15 mouse cellular contexts compared by ENCODE assay signal in the genomic region with DNA sequence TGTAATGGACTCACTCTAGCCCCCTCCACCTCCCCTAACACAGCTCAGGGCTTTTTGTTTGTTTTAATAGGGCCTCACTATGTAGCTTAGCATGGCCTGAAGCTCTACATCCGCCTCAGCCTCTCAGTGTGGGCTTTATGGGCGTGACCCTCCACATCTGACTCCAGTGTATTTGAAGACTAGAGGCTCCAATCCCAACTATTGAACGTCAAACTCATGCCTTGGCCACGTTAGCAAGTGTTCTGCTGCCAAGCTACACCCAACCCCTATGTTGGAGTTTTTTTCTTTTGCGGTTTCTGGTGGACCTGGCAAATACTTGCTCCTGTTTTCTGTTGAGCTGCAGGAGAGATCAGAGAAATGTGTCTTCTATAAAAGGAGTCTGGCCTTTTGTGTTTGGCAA. TPM values are rescaled to one million over a fixed set of nuclear protein-coding genes. Genes with fewer than 3 reads are reported as not detected.
"Had no signal": no experiment of that assay in that cellular context is flagged by ENCODE, and none has a peak within 500 bp of the region (broad histone marks: within the 10 kb centered on the region; RNA-seq: fewer than 3 reads in every experiment).

No protein-coding gene starts in this region.

- H3K27ac ChIP-seq: liver, embryonic 15.5 days; midbrain, embryonic 13.5 days; neural tube, embryonic 13.5 days had no signal

- H3K9me3 ChIP-seq: liver, embryonic 15.5 days; midbrain, embryonic 13.5 days; neural tube, embryonic 13.5 days had no signal

- ATAC-seq: lung, postnatal 0 days; midbrain, embryonic 13.5 days had no signal

- H3K36me3 ChIP-seq: liver, embryonic 15.5 days; midbrain, embryonic 13.5 days; neural tube, embryonic 13.5 days had no signal

- DNase-seq: kidney, adult 11 months; kidney, postnatal 14 days; left cerebral cortex, postnatal 4 days; lung, adult 2 months; lung, postnatal 36 days; retina, postnatal 1 day; right cerebral cortex, postnatal 4 days; spleen, adult 18-20 months; thymus, adult 18-20 months; thymus, postnatal 36 days had no signal

- H3K4me2 ChIP-seq: liver, embryonic 11.5 days; liver, embryonic 15.5 days; midbrain, embryonic 13.5 days; neural tube, embryonic 13.5 days had no signal

- H3K9ac ChIP-seq: liver, embryonic 15.5 days; midbrain, embryonic 13.5 days; neural tube, embryonic 13.5 days had no signal

- H3K4me3 ChIP-seq: liver, embryonic 15.5 days; midbrain, embryonic 13.5 days; neural tube, embryonic 13.5 days had no signal

RNA-seq across cellular contexts. Expression of a gene that starts 23.9 kb away (rescaled TPM):
- polyA plus RNA-seq: midbrain, embryonic 13.5 days had no signal
